Mouse (Mus musculus): ENCODE measurements around the gene Smc6.
A peak's percentile ranks its signal among the peaks of the same experiment; 100 is the strongest.

Smc6 gene

DNA sequence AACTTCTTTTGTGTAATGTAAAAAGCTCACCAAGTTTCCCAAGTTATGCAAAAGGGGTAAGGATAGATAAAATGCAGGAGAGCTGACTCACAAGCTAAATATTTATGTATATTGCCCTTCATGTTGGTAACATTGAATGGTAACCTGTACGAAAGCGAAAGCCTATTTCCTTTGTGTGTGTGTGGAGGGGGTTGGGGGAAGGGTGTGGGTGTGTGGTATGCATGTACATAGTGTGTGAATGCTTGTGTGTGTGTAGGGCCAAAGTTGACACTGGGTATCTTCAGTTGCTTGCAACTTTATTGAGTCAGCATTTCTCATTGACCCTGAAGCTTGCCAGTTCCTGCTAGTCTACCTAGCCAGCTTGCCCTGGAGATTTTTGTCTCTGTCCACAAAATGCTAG lies 15.9 kb downstream of the Smc6 start:
- DNase-seq (ENCODE audit: low spot score): no peak

DNA sequence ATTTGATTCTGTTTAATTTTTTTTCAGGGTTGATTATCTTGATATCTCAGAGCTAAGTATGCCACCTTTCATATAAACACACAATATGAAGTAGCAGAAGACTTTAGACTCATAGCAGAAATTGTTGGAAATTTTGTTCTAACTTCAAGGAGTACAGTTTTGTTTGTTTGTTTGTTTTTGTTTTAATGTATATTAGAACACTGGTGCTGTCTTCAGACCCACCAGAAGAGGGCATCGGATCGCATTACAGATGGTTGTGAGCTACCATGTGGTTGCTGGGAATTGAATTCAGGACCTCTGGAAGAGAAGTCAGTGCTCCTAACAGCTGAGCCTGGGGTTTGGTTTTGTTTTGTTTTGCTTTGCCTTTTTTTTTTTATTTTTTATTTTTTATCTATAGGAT lies 20.7 kb downstream of the Smc6 start:
- DNase-seq (ENCODE audit: low spot score): no peak

DNA sequence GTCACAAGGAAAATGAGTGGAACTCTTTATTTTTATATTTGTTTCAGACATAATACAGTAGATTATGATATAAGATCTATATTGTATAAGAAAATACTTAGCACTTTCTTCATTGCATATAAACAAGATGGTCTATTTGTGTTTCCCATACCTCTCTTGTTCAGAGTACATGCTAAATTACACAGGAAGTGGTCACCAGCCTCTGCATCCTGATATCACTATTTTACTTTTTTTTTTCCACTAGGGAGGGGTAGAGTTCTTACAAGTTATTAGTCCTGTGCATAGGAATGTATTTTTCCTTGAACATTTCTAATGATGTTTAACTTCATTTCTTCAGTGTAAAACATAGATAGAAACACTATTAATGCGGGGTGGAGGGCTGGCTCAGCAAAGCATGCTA lies 35.2 kb downstream of the Smc6 start:
- no peak for DNase-seq (ENCODE audit: low spot score)

DNA sequence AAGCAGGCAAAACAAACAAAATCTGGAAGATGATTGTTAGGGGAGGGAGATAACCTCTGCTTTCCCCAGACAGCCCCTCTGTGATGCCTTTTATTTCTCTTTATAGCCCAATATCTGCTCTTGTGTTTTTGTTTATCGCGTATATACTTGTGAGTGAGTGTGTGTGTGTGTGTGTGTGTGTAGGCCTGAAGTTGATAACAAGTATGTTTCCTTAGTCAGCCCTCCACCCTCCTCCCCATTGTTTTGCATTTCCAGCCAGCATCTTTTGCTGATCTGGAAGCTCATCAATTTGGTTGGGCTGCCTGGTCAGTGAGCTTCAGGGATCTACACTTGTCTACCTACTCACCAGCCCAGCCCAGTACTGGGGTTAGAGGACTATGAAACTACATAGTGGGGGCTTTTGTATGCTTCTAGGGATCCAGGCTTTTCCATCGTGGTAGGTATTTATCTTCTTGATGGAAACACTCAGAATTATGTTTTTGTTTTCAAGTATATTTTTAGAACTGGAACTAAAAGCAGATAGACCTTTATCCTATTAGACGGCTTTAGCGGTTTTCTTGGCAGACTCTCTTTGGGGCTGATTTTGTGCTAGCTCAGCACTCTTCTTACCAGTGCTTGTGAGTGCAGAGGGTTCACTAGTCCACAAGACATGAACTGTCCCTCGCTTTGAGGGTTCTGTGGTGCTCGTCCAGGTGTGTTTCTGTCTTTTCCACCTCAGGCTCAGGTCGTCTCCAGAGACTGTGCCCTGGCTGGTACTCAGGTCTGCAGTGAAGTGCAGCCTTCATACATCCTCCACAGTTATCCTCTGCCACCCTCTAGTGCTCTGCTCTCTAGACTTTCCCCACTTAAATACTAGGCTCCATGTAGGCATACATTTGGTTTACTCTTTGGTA lies 41.3 kb downstream of the Smc6 start:
- DNase-seq (ENCODE audit: low spot score): peak; percentile 70

DNA sequence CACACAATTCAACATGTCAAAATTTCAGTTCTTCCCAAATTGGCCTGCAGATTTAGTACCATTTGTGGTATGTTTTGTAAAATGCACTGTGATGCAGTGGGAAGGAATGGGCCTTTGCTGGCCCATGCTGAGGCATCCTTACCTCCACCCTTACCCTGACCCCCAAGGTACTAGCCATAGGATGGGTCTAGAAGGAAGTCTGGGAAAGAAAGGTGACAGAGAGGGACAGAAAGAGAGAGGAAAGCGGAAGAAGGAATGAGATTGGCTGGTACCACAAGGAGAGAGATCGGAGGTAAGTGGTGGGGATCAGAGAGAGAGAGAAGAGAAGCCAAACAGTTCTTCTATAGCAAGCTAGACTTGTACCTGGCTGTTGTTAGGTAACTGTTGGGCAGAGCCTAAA lies 45.4 kb downstream of the Smc6 start:
- no peak for DNase-seq (ENCODE audit: low spot score)

DNA sequence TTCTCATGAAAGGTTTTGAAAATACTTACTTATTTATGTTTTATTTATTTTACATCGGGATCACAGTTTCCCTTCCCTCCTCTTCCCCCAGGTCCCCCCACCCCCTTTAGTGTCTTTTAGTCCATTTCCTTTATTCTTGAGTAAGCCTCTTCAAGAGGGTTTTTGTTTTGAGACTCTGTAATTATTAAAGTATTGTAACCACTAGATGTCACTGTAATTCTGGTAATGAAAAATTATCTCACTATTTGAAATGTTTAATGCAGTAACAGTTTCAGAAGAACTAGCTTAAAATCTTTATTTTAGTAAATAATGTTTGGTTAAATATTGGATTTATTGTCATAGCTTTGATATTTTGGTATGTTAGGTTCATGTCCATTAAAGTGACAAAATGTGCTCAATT lies 48.2 kb downstream of the Smc6 start:
- DNase-seq (ENCODE audit: low spot score): no peak

DNA sequence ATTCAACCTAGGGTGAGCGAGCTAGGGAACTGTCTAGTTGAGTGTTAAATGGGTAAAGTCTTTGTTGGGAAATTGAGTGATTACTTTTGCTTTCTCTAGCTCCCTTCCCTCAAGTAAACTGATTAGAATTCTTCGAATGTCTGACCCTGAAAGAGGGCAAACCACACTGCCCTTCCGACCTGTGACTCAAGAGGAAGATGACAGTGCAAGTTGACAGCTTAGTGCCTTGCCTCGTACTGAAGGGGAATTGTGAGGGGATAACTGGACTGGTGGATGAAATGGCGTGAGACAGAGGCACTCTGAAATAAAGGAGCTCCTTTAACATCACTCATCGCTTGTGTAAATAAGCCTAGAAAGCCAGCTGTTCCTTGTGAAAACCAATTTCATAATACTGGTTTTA lies 52.0 kb downstream of the Smc6 start:
- DNase-seq (ENCODE audit: low spot score): no peak

DNA sequence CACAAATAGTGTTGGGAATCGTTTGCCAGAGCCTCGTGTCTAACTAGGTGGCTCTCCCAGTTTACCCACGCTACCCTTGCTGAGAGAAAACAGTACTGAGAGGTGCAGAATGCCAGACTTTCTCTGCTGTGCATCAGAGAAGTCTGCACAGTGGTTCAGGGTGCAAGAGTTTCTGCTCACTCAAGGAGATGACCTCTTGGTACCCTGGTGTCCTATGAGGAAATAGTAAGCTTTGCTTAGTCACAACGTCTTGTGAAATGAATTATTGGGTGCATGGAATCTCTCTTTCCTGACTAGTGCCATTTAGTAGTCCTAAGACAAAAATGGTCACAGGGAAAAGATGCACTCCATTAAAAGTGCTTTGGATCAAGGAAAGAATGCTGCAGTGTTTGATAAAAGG lies 58.8 kb downstream of the Smc6 start:
- no peak for DNase-seq (ENCODE audit: low spot score)

DNA sequence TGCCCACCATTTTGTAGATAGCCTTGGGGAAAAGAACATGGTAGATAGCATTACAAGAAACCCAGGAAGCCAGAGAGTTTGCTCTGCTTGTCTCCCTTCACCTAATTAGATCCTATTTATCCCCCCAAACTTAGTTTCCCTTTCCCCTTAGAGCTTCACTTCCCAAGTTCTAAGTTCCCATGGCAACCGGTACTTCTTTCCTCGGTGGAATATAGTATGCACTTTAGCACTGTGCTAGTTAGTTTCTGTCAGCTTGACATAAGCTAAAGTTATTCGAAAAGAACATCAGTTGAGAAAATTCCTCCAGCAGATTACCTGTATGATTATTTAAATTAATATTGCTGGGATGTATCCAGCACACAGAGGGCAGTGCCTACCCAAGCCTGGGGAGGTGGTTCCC lies 60.8 kb downstream of the Smc6 start:
- no peak for DNase-seq (ENCODE audit: low spot score)

DNA sequence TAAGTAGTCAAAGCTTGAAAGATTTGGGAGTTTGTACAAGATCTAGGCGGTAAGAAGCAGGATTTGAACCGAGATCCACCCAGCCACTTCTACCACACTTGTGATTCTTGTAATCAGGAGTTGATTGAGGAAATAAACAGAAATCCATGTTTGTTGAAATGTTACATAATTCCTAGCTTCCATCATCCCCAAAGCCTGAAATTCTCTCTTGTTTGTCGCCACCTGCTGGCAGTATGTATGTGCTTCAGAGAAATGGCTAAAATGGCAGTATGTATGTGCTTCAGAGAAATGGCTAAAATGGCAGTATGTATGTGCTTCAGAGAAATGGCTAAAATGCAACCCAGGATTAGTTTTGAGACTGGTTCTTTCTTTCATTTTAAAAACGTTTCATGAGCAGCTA lies 71.2 kb downstream of the Smc6 start:
- DNase-seq (ENCODE audit: low spot score): peak; percentile 88

DNA sequence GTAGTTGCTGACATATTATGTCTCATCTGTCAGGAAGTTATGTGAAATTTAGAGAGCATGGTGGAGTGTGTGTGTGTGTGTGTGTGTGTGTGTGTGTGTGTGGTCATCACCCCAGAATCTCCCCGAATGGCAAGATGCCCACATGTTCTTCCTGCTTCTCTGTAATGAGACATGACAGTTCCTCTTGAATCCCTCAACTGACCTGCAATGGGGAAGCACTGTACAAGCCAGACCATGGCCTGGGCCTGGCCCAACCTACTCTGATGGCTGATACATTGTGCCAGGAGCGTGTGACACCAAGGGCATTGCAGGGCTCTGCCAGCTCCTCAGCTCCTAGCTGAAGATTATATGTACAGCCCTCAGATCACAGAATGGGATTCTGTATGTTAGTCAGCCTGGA lies 72.6 kb downstream of the Smc6 start:
- DNase-seq (ENCODE audit: low spot score): no peak

DNA sequence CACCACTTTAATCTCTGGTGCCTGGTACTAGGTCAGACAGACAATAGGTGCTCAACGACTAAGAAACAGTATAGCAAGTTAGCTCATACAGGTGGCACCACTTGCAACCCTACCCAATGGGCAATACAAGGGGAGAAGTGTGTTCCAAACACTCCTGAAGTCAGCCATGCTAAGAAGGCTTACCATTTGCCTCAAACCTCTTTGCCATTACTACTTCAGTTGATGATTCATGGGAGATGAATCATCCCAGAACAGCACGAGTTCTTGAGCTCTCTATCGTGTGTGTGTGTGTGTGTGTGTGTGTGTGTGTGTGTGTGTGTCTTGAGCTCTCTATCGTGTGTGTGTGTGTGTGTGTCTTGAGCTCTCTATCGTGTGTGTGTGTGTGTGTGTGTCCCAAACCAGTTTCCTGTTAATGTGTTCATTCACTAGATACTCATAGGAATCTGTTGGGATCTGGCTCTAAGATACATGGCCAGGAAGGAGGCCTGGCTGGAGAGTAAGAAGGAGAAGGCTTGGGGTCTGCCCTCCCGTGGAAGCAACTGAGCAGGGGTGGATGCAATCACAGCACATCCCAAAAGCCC lies 76.4 kb downstream of the Smc6 start:
- no peak for DNase-seq (ENCODE audit: low spot score)

DNA sequence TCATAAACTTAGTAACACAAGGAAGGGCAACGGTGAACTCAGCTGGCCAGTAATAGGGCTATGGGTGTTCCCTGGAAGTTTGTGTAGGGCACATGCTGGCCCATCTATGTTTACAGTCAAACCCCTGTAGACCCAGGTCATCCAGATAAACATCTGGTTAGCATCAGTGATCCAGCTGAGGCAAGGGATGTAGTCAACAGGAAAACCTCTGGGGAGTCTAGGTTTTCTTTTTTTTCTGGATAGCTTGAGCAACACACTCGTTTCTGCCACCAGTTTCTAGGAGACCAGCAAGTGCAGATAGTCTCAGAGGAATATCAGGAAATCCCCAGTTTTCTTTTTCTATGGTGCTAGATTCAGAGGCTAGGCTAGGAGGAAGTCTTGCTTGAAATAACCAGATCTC lies 80.3 kb downstream of the Smc6 start:
- peak; percentile 70 for DNase-seq (ENCODE audit: low spot score)

DNA sequence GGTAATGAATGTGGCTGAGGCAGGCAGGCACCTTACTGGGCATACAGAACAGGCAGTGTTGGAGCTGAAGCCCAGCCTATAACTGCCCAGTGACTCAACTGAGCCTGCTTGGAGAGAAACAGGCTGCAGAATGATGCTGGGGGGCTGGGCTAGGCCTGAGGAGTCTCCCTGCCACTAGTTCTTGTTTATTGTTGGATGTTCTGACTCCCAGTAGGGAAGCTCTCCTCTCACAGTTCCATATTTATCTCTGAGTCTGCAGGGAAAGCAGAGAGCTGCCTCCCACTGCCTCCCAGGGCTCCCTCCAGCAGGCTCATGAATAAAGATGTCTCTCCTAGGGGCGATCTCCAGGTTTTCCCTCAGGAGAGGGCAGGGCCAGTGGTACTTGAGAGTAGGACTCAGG lies 82.7 kb downstream of the Smc6 start:
- DNase-seq (ENCODE audit: low spot score): no peak

DNA sequence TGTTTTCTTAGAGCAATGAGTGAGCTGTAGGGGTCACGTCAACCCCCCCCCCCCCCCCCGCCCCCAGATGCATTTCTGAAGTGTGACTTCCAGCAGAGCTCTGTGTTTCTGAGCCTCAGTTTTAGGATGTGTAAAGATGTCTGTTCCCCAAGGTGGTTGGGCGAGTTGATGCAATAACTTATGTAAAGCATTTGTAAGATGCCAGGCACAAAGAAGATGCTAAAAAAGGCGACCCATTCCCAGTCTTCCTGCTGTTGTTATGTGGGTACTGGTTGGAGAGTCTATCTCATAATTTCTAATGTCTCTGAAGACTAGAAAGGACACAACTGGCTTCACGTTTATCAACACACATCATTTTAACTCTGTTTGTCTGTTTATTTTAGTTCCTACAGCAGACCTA lies 84.2 kb downstream of the Smc6 start:
- DNase-seq (ENCODE audit: low spot score): no peak

DNA sequence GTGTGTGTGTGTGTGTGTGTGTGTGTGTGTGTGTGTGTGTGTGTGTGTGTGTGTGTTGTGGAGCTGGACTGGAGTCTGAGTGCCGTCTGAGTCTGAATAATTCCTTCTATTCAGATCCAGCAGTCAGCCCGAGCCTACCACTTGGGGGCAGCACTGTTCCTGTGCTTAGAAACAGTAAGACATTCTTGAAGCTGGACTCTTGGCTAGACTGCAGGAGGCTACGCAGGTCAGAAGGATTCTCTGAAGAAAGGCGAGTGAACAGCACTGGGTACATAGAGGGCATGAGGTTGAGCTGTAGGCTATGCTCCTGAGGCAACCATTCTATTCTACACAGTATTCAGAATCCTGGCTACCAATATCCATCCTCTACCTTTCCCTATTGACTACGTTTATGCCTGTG lies 85.2 kb downstream of the Smc6 start:
- peak; percentile 74 for DNase-seq (ENCODE audit: low spot score)

DNA sequence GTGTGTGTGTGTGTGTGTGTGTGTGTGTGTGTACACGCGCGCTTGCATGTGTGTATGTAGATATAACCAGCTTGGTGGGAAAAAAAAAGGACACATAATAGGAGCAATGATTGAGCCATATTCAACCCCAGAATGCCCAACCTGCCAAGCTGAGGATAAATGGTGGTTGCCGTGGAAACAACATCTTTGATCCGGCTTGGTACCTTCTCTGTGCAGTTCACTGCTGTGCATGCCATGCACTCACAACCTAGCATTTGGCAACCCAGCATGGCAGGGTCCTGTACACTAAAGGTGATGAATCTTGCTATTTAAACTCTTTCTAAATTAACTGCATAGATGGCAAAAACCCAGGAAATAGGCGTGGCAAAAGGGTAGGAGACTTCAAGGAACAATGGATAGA lies 96.7 kb downstream of the Smc6 start:
- no peak for DNase-seq (ENCODE audit: low spot score)

DNA sequence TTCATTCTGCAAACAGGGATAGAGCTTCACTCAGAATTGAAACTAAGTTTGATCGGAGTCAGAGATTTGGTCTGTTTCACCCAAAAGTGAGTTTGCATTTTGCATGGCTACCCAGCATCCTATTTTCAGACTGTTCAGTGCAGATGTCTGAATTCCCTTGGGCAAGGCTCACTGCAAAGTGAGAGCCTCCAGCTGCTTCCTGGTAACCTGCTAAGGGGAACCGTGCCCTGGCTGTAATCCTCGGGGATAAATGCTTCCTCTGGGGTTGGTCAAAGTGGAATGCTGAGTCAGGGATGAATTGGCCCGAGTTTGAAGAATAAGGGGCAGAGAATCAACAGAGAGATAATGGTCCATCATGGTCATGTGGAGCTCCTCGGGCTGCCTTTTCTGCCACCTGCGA lies 99.2 kb downstream of the Smc6 start:
- DNase-seq (ENCODE audit: low spot score): no peak

DNA sequence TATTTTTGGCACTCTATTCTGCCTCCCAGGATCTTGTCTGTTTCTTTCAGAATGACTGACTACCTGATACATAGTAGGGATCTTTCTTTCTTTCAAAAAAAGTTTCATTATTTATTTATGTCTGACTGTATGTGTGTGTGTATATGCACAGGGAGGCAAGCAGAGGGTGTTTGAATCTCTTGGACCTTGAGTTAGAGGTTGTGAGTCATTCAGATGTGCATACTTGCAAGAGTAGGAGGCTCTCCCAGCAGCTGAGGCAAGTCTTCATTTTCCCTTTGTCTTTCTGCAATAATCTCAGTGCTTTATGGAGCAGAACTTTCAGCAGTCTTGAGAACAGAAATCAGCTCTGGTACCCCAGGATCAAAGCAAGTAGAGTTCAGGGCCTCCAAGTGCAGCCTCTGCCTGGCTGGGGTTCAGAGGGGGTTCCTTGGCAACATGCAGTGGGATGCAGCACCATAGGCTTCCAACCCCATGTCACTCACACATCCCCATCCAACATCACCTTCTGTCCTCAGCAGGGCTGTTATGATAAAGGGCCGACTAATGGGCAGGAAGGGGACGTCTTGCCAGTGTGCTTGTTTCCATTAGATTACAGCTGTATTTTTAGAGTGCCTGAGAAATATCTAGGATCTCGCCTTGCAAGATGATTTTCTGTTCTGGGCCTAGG lies 101.5 kb downstream of the Smc6 start:
- no peak for DNase-seq (ENCODE audit: low spot score)
